Mouse (Mus musculus): ENCODE data around the gene Ilk.

The Ilk gene

DNA sequence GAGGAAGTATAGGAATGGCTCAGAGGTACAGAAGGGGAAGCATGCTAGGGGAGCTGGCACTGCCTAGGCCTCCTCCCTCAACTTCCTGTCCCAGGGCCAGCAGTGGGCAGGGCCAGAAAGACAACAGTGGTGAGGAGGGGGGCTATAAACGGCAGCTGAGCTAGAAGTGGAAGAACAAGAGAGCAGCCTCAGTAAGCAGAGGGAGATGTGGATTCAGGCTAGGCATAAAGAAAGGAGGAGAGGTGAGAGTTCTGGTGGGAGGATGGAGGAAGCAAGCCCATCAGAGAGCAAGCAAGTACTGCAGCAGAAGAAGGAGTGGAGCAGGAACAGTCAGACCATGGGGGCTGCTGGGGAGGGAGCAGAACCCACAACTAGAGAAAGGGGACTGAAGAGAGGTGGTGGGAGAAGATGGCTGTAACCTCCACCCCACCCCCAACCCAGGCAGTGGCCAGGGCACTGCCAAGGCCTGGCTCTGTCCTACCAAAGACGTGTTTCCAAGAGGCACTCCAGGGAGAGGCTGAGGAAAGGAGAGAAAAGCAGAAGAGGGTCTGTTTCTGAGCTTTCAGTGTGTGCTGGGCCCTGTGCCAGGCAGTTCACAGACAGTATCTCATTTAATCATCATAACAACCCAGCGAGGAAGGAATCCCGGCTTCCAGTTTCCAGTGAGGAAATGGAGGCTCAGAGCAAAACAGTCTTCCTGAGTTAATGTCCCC, 42.3 kb downstream of the Ilk start:
- CTCF ChIA-PET, result no interaction called here

DNA sequence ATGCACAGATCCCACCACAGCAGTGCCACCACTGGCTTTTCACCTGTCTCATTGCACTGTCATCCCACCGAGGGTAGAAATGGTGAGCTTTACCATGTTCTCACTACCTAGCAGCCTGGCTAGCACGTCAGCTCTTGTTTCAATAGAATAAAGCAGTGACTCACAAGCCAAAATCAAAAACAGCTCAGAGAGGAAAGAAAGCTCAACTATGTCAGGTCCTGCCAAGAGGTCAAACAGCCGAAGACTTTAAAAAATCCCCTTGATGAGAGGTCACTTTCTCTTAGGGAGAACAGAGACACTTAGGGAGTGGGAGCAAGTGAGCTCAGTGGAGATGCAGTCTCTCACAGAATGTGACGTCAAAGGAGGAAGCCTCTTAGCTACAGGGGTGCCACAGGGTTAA, 47.5 kb downstream of the Ilk start:
- CTCF ChIA-PET, result no interaction called here

DNA sequence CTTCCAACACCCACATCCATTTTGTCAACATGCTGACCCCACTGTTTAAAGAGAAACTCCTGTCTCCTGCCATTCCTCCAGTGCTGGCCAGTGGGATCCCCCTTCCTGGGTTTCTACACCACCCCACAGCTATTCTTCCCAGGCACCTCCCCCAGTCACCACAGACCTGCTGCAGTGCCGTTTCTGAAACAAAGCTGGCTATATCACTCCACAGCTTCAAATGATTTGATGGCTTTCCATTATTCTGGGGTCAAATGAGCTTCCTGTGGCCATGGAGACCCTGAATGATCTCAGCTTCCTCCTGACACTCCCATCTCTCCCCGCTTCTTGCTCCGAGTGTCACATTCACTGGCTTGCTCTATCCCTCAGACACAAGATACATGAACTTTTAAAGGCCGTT, 48.2 kb downstream of the Ilk start:
- CTCF ChIA-PET, result no interaction called here

DNA sequence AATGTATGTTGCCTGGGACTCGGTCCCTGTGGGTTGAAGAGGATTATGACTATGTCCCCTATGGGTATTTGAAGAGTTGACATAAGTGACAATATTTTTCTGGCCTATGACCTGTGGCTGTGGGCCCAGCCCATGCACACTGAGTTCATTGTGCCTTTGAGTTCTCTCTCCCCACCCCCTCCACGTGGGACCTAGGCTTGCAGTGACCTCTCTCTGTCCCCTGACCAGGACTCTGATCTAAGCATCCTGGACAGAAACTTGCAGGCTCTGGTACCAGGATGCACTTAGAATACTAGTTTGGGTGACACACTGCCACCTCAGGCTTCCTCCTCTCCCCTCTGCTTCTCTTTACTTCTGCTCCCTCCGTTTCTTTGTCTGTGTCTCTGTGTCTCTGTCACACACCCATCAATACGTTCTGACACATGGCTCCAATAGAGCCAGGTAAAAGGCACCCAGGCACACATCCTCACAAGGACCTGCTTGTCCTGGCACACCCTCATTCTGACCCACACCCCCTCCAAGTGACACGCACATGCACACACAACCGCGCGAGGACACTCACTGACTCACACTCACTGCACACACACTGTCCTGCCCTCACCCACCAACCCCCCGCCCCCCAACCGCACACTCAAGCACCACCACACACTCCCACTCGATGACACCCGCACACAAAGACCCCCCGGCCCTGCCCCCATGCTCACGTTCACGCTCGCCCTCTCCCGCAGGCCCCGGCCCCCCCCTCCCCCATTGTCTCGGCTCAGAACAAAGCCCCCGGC, 50.3 kb downstream of the Ilk start:
- CTCF ChIA-PET, result no interaction called here

DNA sequence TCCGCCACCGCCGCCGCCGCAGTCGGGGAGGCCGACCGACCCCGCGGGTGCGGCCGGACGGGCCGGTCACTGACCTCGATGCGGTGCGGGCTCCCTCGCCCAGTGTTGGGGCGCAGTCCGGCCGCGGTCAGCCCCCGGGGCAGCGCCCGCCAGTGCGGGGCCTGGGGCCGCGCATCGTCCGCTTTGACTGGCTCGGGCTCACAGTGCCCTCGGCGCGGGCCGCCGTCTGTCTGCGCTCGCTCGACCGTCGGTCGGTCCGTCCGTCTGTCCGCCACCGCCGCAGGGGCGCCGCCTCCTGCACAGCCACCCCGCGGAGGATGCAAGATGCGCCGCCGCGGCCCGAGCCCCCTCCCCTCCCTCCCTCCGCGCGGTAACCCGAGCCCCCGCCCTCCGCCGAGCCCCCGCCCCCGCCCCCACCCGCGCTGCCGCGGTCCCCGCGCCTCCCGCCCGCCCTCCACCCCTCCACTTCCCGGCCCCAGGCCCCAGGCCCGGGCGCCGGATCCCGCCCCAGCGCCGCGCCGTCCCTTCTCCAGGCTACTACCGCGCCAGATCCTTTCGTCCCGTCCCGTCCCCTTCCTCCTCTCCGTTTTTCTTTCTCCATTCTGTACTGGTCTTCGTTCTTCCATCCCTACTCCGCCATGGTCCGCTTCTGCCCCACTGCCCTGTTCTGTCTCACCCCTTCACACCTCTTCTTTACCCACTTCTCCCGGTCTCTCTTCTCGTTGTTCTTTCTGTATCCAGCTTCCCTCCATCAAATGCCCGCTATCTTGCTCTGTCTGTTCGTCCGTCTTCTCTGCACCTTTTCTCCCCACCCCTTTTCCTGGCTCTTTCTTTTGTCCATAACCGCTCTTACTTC, 51.1 kb downstream of the Ilk start, which contains the start of gene Dchs1:
Gene Dchs1, minus strand, starts transcription at position 370 of the 856 bp plus-strand sequence.
- CTCF ChIA-PET, result no interaction called here

DNA sequence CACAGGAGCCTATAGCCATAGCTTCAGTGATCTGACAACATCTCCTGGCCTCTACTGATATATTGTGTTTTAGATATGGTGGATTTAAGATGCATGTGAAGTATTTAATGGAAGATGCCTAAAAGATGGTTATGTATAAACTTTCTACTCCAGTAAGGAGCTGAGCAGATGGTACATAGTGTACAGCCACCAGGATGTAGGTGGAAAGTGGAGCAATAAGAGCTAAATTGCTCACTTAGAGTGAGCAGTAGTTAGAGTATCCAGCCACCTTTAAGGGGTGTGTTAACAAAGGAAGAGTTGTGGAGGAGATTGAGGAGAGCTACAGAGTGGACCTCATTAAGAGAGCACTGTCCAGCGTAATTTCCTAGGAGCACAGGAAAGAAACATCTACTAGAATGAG, 54.8 kb downstream of the Ilk start:
- CTCF ChIA-PET, result no interaction called here

Measured in spleen, embryonic (tissue).